Mouse (Mus musculus) E14TG2a.4 (cell line): ENCODE data around the gene Dtx3.

Experiments
- CTCF ChIP-seq: conservative IDR thresholded peaks from 2 replicates; pipeline ENCODE4 v1.5.1; 2014; ENCODE audit warnings: low read length
- POU5F1 ChIP-seq: IDR thresholded peaks from 2 replicates; pipeline ENCODE4 v1.6.1; 2014; ENCODE audit warnings: low read length, borderline replicate concordance

DNA sequence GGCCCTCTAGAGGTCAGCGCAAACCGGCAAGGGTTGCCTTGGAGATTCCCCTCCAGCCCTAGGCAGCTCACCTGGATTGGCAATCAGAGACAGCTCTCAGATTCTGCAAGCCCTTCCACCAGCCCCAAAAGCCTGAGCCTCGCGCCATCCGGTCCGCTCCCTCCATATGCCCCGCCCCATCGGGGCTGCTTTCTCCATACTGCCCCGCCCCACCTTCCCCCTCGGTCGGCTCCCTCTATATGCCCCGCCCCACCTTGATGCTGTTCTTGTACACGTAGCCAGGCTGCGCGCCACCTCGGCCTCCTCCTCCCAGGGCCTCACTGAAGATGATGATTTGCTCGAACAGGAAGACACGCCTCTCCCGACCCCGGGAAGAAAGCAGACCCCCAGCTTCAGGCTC lies 11.8 kb downstream of the Dtx3 start:
- TF ChIP-seq CTCF (no peak), POU5F1 (no peak)
